Mouse (Mus musculus) E14TG2a.4 (cell line): ENCODE measurements at regions not wholly inside any gene's neighbourhood (a gene's known extent, or its start where the extent isn't known, plus 50 kb on each side); places are given as distances from the start of the nearest gene placed in this dataset.

Experiments used
- CTCF ChIP-seq: conservative IDR thresholded peaks from 2 replicates; pipeline ENCODE4 v1.5.1; 2014; ENCODE audit warnings: low read length
- POU5F1 ChIP-seq: IDR thresholded peaks from 2 replicates; pipeline ENCODE4 v1.6.1; 2014; ENCODE audit warnings: low read length, borderline replicate concordance

GRCm38 (mm10) chr13:47700556-47700955, 560.5 kb upstream of the Id4 start:
- no peak for TF ChIP-seq CTCF
- TF ChIP-seq POU5F1: no peak
